Mouse (Mus musculus) forelimb bud, embryonic 11.5 days (tissue): Measurements from ENCODE around the gene Sh3kbp1.
A peak's percentile ranks its signal among the peaks of the same experiment; 100 is the strongest.

Source experiments
- DNase-seq: peaks from one replicate; pipeline ENCODE4 v3.0.0-alpha.2; 2012; ENCODE audit warnings: low read depth, low spot score

Sh3kbp1 gene

DNA sequence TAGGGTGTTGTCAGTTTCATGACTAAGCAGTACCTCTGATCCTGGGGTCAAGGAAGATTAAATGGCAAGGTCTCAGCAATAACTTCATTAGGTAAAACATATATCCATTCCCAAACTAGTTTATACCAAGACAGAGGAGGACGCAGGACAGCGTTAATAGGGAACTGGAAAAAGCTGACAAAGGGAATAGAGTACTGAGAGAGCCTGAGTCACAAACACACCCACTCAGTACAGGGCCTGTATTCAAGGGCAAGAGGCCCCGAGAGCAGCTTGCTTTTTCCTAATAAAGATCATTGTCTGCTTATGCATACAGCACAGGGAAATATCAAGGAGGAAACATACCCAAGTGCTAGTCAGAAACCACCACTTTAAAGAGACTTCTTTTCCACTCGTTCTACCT lies 284.5 kb downstream of the Sh3kbp1 start:
- DNase-seq, result no peak

DNA sequence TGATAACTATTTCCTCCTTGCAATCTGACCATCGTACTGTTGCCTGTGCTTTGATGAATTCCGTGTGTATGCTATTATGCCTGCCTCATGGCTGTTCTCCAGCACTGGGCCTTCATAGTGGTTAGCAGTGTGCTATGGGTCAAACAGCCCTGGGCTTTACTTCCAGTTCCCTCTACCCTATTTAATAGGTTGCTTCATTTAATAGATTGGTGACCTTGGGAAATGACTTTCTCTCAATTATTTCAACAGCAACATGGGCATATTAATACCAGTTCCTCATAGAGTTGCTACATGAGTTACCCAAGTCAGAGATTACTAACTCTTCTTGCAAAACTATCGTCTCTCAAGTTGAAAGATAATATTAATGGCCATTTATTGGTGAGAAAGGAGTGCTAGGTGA lies 285.0 kb downstream of the Sh3kbp1 start:
- no peak for DNase-seq

DNA sequence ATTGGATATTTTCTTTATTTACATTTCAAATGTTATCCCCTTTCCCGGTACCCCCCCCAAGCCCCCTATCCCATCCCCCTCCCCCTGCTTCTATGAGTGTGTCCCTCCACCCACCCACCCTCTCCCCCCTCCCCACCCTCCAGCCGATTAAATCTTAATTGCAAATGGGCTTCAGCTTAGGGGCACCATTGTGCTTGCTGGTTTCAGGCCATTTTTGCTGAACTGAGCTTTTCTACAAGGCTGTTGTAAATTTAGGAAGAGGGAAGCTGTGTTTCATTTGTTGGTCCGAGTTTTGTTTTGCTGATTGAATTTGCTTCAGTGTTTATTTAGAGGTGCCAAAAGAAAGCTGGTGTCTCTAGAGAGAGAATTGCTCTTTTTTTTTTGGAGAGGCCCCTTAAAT lies 286.4 kb downstream of the Sh3kbp1 start:
- no peak for DNase-seq

- no peak for DNase-seq
Observed at GRCm38 (mm10) chrX:159915125-159915524, 288.1 kb downstream of the Sh3kbp1 start.

DNA sequence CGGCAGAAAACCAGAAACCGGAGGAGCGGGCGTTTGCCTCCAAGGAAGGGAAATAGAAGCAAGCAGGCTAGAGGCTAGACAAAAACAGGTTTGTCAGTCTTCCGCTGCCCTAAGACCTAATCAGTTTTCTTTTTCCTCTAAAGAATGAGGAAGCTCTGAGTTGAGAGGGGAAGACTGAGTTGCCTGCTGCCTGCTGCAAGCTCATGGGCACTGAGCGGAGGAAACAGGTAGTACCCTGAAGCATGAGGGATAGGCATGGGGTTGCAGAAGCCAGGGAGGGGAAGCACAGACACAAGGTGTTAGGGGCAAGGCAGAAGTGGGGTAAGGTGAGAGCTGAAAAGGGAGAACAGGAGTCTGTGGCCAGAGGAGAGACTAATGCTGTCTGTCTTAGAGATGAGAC lies 297.7 kb downstream of the Sh3kbp1 start:
- no peak for DNase-seq

DNA sequence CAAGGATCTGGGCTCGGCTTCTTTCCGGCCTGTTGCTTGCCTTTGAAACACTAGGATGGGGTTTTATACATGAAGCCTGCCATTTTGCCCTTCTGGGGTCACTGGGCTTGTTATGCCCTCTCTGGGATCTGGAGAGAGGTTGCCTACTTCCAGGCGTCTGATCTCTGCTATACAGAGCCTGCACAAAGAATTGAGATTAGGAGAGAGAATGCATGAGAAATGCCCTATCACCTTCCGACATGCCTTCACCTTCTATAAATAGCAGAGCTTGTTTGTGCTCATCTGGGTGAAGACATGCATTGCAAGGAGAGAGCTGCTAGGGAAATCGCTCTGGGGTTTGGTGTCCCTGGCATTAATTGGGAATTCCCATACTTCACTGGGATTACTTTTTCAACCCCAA lies 301.1 kb downstream of the Sh3kbp1 start:
- no peak for DNase-seq

- DNase-seq, result no peak
Observed at GRCm38 (mm10) chrX:159928834-159929233, 301.8 kb downstream of the Sh3kbp1 start.

- no peak for DNase-seq
Observed at GRCm38 (mm10) chrX:159932027-159932426, 305.0 kb downstream of the Sh3kbp1 start.

GRCm38 (mm10) chrX:159942569-159942968 lies 315.5 kb downstream of the Sh3kbp1 start:
- no peak for DNase-seq

- no peak for DNase-seq
Observed at GRCm38 (mm10) chrX:159943586-159943985, 316.5 kb downstream of the Sh3kbp1 start.

GRCm38 (mm10) chrX:159953546-159954429 lies 326.7 kb downstream of the Sh3kbp1 start:
- DNase-seq, result no peak

- DNase-seq, result no peak
Observed at GRCm38 (mm10) chrX:159954430-159954779, 327.3 kb downstream of the Sh3kbp1 start.

- no peak for DNase-seq
Observed at GRCm38 (mm10) chrX:159955433-159955832, 328.4 kb downstream of the Sh3kbp1 start.

DNA sequence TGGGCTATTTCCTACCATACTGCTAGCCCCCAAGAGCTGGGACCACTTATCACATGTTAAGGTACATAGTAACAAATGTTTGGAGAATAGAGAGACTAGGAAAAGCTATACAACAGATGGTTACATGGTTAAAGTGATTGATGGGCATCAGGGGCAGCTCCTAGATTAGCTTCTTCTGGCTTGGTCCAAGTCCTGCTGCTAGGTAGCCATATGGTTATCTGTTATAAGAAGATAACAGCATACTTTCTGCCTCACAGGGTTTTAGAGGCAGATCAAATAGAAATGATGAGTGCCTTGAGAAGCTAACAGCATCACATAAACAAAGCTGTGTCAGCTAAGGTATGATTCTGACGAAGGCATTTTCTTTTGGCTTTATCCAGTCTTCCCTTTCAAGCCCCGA lies 334.3 kb downstream of the Sh3kbp1 start:
- DNase-seq, result no peak

GRCm38 (mm10) chrX:159963273-159963672 lies 336.2 kb downstream of the Sh3kbp1 start:
- peak; percentile 65 for DNase-seq

- DNase-seq, result no peak
Observed at GRCm38 (mm10) chrX:159963925-159964324, 336.9 kb downstream of the Sh3kbp1 start.

DNA sequence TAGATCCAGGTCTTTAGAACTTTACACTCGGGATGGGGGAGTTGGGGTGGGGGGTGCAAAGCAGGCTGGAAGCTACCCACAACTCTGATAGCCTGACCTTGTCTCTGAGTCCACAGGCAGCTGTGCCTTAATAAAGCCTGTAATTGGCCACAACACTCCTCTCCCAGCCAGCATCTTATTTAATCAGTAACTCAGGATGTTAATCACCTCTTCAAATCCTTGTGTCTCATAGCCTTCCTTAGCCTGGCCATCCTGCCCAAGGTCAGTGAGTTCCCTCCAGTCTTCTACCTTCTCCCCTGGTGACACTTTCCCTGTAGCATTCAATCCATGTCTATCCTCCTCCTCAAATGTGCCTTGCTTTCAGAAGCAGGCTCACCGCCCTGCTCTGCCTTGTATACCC lies 342.0 kb downstream of the Sh3kbp1 start:
- DNase-seq, result no peak

GRCm38 (mm10) chrX:159971091-159971779 lies 344.2 kb downstream of the Sh3kbp1 start:
- no peak for DNase-seq

DNA sequence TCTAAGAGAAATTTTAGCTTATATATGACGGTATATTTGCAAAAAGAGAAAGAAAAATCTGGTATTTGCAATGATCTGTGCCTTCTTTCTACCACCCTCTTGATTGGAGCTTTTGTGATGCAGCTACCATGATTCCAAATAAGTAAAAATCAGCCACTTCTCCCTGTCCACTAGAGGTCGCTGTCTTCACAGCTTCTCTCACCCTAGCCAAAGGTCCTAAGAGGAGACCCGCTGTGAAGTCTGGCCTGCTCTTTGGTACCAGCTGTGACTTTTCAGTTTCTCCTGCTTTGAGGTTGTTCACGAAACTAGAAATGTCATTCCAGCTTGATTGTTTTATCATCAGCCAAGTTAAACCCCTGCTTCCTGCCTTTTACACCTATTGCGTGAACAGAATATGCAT lies 346.7 kb downstream of the Sh3kbp1 start:
- DNase-seq, result peak; percentile 64

DNA sequence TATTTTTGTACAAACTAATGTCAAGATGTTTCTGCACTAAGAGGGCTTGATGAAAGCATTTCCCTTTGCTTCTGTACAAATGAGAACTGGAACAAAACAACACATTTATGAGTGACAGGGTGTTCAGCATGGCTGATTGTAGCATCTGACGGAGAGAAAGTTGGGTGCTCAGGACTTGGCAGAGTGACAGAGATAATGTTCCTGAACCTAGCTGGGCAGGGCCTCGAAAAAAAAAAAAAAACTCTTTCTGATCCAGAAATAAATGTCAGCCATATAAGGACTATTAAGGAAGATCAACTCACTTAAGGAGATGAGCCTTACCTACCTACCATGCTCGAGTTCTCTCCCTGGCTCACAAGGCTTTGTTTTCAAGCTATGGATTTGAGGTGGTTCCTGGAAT lies 349.2 kb downstream of the Sh3kbp1 start:
- DNase-seq, result no peak

- DNase-seq, result peak; percentile 10
Observed at GRCm38 (mm10) chrX:159988002-159988960, 361.2 kb downstream of the Sh3kbp1 start, which contains the start of gene Map3k15. Map3k15 (plus strand) TSS chrX:159988433.

DNA sequence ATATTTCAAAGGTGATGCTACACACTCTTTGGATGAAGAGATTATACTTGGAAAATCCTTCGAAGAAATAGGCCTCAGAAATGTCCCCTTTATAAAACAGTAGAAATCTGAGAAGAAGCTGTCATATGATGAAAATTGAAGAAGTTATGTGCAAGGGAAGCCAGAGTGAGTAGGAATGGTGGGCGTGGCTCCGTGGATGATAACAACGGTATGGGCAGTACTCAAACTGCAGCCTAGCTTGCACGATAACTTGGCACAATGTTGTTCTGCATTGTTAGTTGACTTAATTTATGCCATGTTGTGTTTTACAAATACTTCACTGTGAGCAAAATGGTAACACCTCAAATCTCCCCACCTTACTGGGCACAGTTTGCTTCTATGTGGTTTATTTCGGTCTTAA lies 368.7 kb downstream of the Sh3kbp1 start:
- DNase-seq, result no peak
